Mouse (Mus musculus) urinary bladder, postnatal 4 days (tissue): Measurements from ENCODE around the gene Nbea.
A peak's percentile ranks its signal among the peaks of the same experiment; 100 is the strongest.
"Not testable (repeated sequence)": the region's sequence is repeated elsewhere in the genome, so short reads cannot be mapped to it uniquely, and the experiment has no call there.

Experiments
- DNase-seq, 2 experiments: peaks; one replicate each; pipeline ENCODE4 v3.0.0; 2021 to 2022; ENCODE audit warnings: low spot score in 2 of 2

The Nbea gene

GRCm38 (mm10) chr3:55661678-55662445, 521.6 kb downstream of the Nbea start:
- no peak for DNase-seq

GRCm38 (mm10) chr3:55660261-55660838, 523.2 kb downstream of the Nbea start:
- DNase-seq, result no peak

- no peak for DNase-seq
Measured at GRCm38 (mm10) chr3:55659558-55660215, 523.8 kb downstream of the Nbea start.

- DNase-seq, result no peak
Measured at GRCm38 (mm10) chr3:55652321-55652720, 531.2 kb downstream of the Nbea start.

GRCm38 (mm10) chr3:55651877-55652276, 531.6 kb downstream of the Nbea start:
- DNase-seq, result no peak

GRCm38 (mm10) chr3:55649541-55649940, 534.0 kb downstream of the Nbea start:
- DNase-seq, result no peak

- no peak for DNase-seq
Measured at GRCm38 (mm10) chr3:55648299-55648698, 535.2 kb downstream of the Nbea start.

- no peak for DNase-seq
Measured at GRCm38 (mm10) chr3:55647176-55647575, 536.3 kb downstream of the Nbea start.

- no peak for DNase-seq
Measured at GRCm38 (mm10) chr3:55646437-55646836, 537.1 kb downstream of the Nbea start.

- DNase-seq, result no peak
Measured at GRCm38 (mm10) chr3:55644035-55644618, 539.4 kb downstream of the Nbea start.

- DNase-seq, result no peak
Measured at GRCm38 (mm10) chr3:55637660-55638059, 545.8 kb downstream of the Nbea start.

- DNase-seq, result no peak
Measured at GRCm38 (mm10) chr3:55635542-55636172, 547.8 kb downstream of the Nbea start.

GRCm38 (mm10) chr3:55627054-55627453, 556.4 kb downstream of the Nbea start:
- DNase-seq, result no peak

GRCm38 (mm10) chr3:55621958-55622357, 561.5 kb downstream of the Nbea start:
- DNase-seq, result not testable (repeated sequence)

GRCm38 (mm10) chr3:55618396-55618795, 565.1 kb downstream of the Nbea start:
- DNase-seq, result no peak

GRCm38 (mm10) chr3:55612459-55613115, 570.9 kb downstream of the Nbea start:
- no peak for DNase-seq

GRCm38 (mm10) chr3:55612023-55612422, 571.5 kb downstream of the Nbea start:
- no peak for DNase-seq

- DNase-seq, result no peak
Measured at GRCm38 (mm10) chr3:55610191-55610590, 573.3 kb downstream of the Nbea start.

GRCm38 (mm10) chr3:55600286-55600685, 583.2 kb downstream of the Nbea start:
- DNase-seq, result peak; percentile 51 to 77

- DNase-seq, result peak; percentile 16 to 58
Measured at GRCm38 (mm10) chr3:55599366-55600085, 584.0 kb downstream of the Nbea start.

GRCm38 (mm10) chr3:55598681-55599080, 584.8 kb downstream of the Nbea start:
- peak; percentile 7 to 8 for DNase-seq
